Mouse (Mus musculus) embryonic fibroblast, embryonic 13.5 days (primary cell): ENCODE measurements at regions not wholly inside any gene's neighbourhood (a gene's known extent, or its start where the extent isn't known, plus 50 kb on each side); places are given as distances from the start of the nearest gene placed in this dataset.

Experiments used
- CTCF ChIP-seq: IDR thresholded peaks from 2 replicates; pipeline ENCODE4 v1.5.1; 2011; ENCODE audit warnings: mild to moderate bottlenecking, control low read depth, low read length, moderate library complexity, borderline replicate concordance; ENCODE audit not compliant: insufficient read depth
- POLR2A ChIP-seq: IDR thresholded peaks from 2 replicates; pipeline ENCODE4 v1.6.1; 2011; ENCODE audit warnings: low read depth, mild to moderate bottlenecking, control low read depth, low read length, moderate library complexity

GRCm38 (mm10) chr1:177639931-177640846 is 89.4 kb upstream of the 1700016C15Rik start:
- TF ChIP-seq CTCF (no peak), POLR2A (no peak)
